Mouse (Mus musculus) CD8-positive naive resting alpha-beta T cell, adult 2 months (primary cell): ENCODE results near the gene Golim4.
"Not testable (repeated sequence)": the region's sequence is repeated elsewhere in the genome, so short reads cannot be mapped to it uniquely, and the experiment has no call there.

Experiments
- DNase-seq, 2 experiments: peaks; one replicate each; pipeline ENCODE4 v3.0.0; 2022; ENCODE audit warnings: low read depth in 2 of 2, low spot score in 2 of 2

Golim4 gene

GRCm38 (mm10) chr3:75956551-75957302 is at the start of gene Golim4:
Golim4 (minus strand) TSS chr3:75956949.
- peak; percentile 65 to 68 for DNase-seq

- no peak for DNase-seq
Measured at GRCm38 (mm10) chr3:76005621-76006020, 48.9 kb upstream of the Golim4 start.

- DNase-seq, result no peak
Measured at GRCm38 (mm10) chr3:76001156-76001555, 44.4 kb upstream of the Golim4 start.

GRCm38 (mm10) chr3:76000481-76000880 is 43.7 kb upstream of the Golim4 start:
- no peak for DNase-seq

- DNase-seq, result not testable (repeated sequence)
Measured at GRCm38 (mm10) chr3:75981031-75981750, 24.4 kb upstream of the Golim4 start.

- not testable (repeated sequence) for DNase-seq
Measured at GRCm38 (mm10) chr3:75962784-75963772, 6.3 kb upstream of the Golim4 start.

GRCm38 (mm10) chr3:75955661-75956491 is 873 bp downstream of the Golim4 start:
- peak; percentile 3 to 21 for DNase-seq

GRCm38 (mm10) chr3:75954185-75954584 is 2.6 kb downstream of the Golim4 start:
- DNase-seq, result no peak

GRCm38 (mm10) chr3:75952328-75953060 is 4.3 kb downstream of the Golim4 start:
- no peak for DNase-seq

- no peak for DNase-seq
Measured at GRCm38 (mm10) chr3:75950897-75951296, 5.9 kb downstream of the Golim4 start.

GRCm38 (mm10) chr3:75949358-75949757 is 7.4 kb downstream of the Golim4 start:
- DNase-seq, result no peak

- DNase-seq, result no peak
Measured at GRCm38 (mm10) chr3:75948541-75949095, 8.1 kb downstream of the Golim4 start.

GRCm38 (mm10) chr3:75948003-75948402 is 8.7 kb downstream of the Golim4 start:
- DNase-seq, result no peak

- DNase-seq, result no peak
Measured at GRCm38 (mm10) chr3:75942303-75943060, 14.3 kb downstream of the Golim4 start.

GRCm38 (mm10) chr3:75941864-75942263 is 14.9 kb downstream of the Golim4 start:
- no peak for DNase-seq

- no peak for DNase-seq
Measured at GRCm38 (mm10) chr3:75936152-75936551, 20.6 kb downstream of the Golim4 start.

- DNase-seq, result no peak
Measured at GRCm38 (mm10) chr3:75930659-75931225, 26.0 kb downstream of the Golim4 start.

- no peak for DNase-seq
Measured at GRCm38 (mm10) chr3:75929926-75930548, 26.7 kb downstream of the Golim4 start.
